Mouse (Mus musculus) T-helper 1 cell (primary cell): ENCODE measurements around the gene Acer1.

Source experiments
- in situ Hi-C: fragments of 300-600 bp; cut with MboI, MseI; formaldehyde crosslinking; loops from one replicate; pipeline ENCODE4 v1.15.1; 2025; ENCODE audit warnings: high pct_unique_total_duplicates

Acer1 gene

DNA sequence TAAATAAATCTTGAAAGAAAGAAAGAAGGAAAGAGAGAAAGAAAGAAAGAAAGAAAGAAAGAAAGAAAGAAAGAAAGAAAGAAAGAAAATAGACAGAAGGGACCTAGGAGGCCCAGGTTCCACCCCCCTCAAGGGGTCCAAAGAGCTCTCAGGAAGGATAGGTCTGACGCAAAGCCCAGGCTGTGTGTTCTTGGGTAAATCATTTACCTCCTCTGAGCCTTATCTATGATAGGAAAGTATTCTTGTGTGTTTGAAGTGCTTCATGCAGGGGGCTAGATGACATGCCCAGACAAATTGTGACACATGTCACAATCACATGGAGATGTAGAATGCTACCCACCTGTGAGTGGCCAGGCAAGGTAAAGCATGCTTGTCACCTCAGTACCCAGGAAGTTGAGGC is 29.3 kb downstream of the Acer1 start:
- in situ Hi-C loops, result no loop called here

DNA sequence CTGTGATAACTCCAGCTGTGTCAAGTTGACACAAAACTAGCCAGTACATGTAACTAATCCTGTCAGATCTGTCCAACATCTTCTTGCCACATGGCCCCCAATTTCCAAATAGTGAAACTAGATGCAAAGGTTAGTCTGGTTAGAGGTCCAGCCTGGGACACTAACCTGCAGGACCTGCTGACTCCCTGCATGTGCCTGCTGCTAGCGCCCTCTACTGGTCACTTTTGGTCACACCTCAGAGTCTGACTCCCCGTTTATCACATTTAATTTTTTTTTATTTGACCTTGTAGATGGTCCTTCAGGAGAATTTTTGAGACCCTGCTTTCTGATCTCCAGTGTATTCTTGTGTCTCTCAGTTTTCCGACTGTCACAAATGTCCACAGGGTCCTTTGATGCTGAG is 31.0 kb downstream of the Acer1 start:
- in situ Hi-C loops, result no loop called here

DNA sequence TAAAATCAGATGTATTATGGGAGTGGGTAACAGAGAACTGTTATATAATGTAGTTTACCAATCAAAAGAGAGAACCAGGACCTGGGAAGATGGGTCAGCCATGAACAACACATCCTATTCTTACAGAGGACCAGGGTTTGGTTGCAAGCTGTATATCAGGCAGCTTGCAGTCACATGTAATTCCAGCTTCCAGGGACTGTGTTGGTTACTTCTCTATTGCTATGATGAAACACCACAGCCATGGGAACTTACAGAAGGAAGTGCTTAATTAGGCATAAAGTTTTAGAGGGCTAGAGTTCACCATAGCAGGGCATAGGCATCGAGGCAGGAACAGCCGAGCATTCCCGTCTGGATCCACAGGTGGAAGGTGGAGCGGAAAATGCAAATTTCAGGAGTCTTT is 43.2 kb downstream of the Acer1 start:
- in situ Hi-C loops, result loop anchor here (5.0 kb wide), 1 partner anchor 39 kb away; no protein-coding TSS in a partner anchor

DNA sequence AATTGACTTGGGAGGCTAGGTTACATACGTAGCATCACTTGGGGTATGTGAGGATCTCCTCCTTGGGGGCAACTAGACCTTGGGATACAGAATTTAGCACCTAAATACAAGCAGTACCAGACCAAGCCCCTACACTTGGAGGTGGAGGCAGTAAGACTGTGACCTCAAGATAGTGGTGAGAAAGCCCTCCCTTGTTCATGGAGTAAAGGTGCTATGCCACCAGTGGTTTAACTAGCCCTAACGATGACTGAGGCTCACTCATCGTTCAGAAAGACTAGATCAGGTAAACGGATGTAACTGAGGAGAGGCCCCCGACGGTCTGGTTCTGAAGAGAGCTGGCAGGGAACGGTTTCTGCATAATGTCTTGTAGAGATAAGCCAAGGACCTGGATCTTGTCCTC is 45.2 kb downstream of the Acer1 start:
- in situ Hi-C loops, result loop anchor here (5.0 kb wide), 1 partner anchor 41 kb away; no protein-coding TSS in a partner anchor

DNA sequence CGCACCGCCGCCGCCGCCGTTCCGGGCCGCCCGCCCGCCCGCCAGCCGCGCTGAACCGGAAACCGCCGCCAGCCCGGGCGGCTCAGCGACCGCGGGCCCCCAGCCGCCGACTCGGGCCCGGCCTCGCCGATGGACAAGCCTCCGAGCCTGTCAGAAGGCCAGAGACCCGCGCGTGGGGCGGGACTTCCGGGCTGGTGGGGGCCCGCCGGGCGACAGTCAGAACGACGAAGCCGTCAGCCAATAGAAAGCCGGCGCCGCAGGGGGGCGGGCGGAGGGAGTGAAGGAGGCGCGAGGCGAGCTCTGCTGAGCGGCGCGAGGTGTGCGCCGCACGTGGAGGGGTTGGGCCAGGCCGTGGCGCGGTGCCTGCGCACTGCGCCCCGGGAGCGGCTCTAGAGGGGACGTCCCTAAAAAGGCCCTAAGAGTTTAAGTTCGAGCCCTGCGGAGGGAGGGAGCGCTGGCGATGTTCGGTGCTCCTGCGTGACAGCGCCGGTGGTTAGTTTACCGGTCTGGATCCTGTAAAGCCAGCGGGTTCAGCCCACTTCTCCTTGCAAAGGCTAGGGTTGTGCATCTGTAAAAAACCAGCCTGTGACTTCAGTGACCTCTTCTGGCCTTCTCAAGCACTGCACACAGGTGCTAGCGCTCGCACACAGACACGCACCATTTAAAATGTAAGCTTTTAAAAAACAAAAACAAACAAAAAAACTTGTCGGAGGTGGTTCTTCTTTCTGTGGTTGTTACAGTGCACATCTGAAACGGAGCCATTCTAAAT is 46.4 kb downstream of the Acer1 start, which contains the start of gene Mllt1:
TSS of gene Mllt1 (minus strand) at position 53 of the 769 bp plus-strand sequence.
- in situ Hi-C loops, result loop anchor here (5.0 kb wide), 1 partner anchor 42 kb away; no protein-coding TSS in a partner anchor

DNA sequence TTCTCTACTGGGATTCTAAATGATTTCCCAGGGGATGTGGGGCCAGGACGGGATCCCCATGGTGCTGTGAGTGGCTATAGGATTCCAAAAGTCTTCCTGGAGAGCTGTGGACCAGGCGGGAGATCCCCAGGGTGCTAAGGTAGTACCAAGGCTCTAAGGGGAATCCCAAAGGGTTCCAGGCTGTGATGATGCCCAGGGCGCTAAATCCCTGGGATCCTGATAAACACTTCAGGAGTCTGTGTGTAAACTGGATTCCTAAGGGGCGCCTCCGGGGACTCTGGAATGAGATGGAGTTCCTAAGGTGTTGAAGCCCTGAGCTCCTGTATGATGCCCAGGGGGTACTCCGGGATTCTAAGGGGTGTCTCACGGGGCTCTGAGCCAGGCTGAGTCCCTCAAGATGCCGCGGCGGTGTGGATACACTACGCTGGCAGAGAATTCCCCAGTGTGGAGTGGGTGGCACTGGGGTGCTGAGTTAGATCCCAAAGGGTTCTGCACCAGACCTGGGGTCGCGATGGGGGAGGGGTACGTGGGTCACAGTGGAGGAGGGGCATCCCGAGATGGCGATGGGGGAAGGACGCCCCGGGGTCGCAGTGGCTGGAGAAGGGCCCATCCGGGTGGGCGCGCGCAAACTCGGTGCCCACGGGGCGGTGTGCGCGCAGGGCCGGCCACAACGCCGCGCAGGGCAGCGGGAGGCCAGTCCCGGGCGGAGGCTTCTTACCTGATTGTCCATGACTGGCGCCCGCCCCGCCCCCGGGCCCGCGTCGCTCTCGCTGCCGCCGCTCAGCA is 47.2 kb downstream of the Acer1 start:
- in situ Hi-C loops, result loop anchor here (5.0 kb wide), 1 partner anchor 43 kb away; no protein-coding TSS in a partner anchor

DNA sequence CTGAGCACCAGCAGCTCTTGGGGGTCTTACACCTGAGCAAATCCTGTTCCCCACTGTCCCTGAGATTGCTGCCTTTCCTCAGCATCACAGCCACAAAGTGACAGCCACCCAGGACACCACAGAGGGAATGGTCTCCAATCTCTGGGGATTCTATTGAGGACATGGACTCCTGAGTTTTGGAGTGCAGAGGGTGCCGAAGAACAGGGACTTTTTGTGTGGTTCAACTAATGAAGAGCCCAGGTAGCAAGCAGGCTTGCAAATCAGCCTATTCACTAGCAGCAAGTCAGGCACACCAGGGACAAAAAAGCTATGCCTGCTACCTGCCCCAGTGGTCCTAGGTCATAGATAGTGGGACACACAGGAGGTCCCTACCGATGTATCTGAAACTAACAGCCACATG is 48.5 kb downstream of the Acer1 start:
- in situ Hi-C loops, result no loop called here

DNA sequence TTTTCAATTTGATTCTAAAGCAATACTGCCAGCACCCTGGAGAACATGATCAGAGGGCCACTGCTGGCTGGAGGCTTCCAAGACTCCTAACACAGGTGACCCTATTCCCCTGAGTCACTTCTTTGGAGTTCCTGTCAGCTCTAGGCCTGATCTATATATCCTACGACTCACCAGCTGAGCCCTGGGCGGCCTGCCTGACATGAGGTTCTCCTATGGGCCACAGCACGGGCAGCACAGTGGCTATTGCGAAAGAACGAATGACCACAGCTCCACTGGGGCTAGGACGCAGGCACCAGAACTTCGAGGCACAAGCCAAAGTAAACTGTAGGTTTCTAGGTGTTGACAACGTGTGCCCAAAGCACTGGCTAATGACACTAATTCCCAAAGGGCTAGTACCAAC is 51.9 kb downstream of the Acer1 start:
- in situ Hi-C loops, result no loop called here

DNA sequence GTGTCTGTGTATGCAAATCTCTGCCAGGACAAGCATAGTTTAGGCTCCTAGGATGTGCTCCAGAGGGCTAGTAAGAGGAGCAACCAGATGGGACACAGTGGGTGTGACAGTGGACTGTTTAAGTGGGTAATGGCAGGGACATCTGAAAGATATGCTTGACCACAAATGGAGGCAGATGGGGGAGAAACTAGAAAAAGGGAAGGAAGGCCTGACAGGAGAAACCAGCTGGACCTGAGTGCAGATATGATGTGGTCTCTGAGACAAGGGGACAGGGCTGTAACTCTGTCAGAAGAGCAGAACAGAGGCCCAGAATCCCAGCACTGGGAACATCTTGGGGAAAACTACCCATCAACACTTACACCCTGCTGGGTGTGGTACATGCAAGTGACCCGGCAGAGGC is 52.4 kb downstream of the Acer1 start:
- in situ Hi-C loops, result no loop called here

DNA sequence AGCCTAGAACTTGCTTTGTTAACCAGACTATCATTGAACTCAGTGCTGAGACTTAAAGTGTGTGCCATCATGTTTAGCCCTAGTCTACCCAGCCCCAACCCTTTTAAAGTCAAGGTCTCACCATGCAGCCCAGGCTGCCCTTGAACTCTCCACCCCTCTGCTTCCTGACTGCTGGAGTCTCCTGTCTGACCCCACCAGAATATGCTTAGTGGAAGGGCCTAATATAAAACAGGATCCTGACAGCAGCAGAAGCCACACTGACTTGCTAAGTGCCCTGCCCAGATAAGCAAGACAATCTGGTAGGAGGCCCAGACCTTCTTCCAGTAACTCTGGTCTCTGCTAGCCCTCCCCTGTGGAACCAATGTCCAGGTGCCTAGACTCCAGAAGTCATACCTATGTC is 52.8 kb downstream of the Acer1 start:
- in situ Hi-C loops, result no loop called here

DNA sequence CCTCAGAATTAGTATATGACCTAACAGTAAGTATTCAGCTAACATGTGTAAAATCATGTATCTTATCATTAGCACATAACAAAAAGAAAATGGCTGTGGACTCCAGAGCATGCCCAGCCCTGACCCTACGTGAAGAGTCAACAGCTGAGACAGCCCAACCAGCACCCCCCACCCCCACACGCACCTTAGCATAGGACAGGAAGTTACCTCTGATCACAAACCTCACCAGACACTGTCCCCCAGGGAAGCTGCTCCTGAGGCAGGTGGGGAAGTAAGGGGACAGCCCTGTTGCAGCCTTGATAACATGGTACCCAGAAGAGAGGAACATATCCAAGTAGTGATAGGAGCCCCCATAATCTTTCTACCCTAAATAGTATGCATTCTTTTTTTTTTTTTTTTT is 55.9 kb downstream of the Acer1 start:
- in situ Hi-C loops, result no loop called here

DNA sequence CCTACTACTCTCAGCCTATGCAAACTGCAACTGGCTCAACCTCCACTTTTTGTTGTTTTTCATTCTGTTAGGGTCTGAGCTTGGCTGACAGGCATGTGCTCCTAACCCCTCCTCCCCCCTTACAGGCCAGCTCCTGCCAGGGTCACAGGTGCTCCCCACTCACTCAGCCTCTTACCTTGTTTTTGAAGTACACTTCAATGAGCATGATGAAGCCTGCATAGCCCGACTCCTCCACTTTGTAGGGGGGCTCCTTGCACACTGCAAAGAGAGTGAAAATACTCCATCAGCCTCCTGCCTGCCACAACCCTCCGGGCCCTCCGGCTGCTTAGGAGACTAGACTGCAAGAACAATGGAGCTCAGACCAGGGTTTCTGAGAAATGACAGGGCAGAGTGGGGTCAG is 62.2 kb downstream of the Acer1 start:
- in situ Hi-C loops, result no loop called here

DNA sequence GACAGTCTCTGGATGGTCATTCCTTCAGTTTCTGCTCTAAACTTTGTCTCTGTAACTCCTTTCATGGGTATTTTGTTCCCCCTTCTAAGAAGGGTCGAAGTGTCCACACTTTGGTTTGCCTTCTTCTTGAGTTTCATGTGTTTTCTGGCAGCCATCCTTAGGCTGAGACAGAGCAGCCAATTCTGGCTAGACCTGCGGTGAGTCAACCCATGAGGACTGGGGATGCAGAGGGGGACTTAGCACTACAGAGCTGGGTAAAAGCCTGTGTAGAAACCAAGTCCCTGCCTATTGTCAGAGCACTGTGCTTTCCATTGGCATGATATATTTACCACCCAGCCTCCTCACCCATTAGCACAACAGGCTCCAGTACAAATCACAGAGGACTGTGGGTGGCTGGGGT is 64.8 kb downstream of the Acer1 start:
- in situ Hi-C loops, result no loop called here

DNA sequence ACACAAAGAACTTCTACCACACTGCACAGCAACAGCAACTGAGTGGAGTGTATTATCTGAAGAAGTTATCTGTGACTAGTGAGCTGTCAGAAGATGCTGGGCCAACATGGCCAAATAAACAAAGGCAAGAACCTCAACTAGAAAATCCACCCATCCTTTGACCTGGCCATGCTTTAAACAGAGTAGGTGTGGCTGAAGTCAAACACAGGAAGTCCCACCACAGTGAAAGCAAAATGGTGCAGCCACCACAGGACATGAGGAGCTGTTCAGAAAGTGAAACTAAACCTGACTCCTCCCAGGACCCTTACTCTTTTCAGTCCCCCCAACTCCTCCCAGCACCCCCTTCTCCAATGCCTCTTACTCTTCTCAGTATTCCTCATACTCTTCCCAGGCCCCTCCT is 68.5 kb downstream of the Acer1 start:
- in situ Hi-C loops, result loop anchor here (5.0 kb wide), 1 partner anchor 66 kb away; no protein-coding TSS in a partner anchor

DNA sequence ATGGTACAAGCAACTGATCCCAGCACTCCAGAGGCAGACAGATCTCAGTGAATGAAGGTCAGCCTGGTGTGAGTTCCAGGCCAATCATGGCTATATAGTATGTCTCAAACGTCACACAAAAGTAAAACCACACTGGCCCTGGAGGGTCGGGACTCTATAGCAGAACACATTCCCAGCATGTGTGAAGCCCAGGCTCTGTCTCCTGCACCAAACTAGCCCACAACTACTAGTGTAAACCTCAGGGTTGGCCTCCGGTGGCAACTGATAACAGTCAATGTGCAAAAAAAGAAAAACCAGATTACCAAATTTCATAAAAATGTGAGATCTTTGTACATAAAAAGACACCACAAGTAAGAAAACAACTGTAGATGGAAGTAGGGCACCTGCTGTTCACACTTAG is 68.9 kb downstream of the Acer1 start:
- in situ Hi-C loops, result loop anchor here (5.0 kb wide), 1 partner anchor 66 kb away; no protein-coding TSS in a partner anchor

DNA sequence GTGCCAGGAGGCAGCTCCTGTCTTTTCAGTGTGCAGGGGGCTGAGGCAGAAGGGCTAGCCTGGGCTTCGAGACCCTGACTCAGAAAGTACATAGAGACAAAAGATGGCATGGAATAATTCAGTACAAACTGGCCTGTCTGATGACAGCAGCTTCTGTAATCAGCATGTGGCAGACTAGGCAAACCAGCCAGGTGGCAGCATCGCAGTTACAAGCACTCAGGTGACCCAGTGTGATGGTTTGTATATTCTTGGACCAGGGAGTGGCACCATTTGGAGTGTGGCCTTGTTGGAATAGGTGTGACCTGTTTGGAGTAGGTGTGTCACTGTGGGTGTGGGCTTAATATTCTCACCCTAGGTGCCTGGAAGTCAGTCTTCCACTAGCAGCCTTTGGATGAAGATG is 72.2 kb downstream of the Acer1 start:
- in situ Hi-C loops, result loop anchor here (5.0 kb wide), 1 partner anchor 62 kb away; no protein-coding TSS in a partner anchor

DNA sequence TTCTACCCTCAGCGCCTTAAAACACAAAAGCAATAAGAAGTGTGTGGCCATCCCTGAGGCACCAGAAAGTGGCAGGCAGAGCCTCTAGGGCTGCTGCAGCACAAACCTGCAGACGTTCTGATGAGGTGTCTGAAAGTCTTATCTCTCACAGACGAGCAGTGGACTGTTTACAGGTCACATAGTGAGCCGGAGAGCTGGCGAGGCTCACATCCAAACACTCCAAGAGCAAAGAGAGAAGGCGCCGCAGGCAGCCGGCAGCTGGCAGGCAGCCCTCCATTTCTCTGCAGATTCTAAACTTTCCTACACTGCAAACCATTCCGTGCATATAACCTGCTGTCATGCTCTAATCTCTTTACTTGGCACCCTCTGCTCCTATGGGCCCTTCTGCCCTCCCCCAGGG is 74.0 kb downstream of the Acer1 start:
- in situ Hi-C loops, result no loop called here

DNA sequence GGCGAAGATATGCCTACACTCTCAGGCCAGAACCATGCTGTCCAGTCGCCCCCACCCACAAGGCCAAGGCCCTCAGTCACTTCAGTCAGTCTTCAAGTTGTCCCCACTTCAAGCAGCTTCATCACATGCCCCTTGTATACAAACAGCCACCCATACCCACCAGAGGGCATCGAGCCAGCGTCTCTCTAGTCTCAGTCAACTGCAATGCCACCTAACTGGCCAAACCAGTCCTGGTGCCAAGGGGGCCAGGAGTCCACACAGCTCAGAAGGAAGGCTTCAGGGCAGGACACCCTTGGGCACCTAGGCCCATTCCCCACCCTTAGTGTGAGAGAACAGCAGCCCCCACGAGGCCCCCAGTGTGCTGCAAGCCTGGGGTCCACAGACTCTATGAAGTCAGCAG is 74.8 kb downstream of the Acer1 start:
- in situ Hi-C loops, result no loop called here

DNA sequence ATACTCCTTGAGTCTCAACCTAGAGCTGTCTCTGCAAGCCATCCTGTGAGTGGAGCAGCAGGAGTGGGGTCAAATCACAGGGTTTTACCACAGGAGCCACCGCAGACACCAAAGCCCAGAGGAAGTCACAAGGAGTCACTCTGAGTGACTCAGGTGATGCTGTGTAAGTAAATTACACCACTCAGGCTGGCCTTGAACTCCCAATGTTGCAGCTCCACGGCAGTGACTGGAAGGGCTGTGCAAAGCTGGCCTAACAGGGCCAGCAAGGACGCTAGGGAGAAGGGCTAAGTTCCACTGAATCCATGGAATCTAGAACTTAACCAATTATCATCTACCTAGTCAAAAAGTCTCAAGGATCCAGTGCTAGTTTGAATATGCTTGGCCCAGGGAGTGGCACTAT is 75.8 kb downstream of the Acer1 start:
- in situ Hi-C loops, result no loop called here
